Mouse (Mus musculus): ENCODE measurements around the gene Trpv2. TPM values are rescaled to one million over a fixed set of nuclear protein-coding genes. Genes with fewer than 3 reads are reported as not detected.
A peak's percentile ranks its signal among the peaks of the same experiment; 100 is the strongest.
"Not testable (repeated sequence)": the region's sequence is repeated elsewhere in the genome, so short reads cannot be mapped to it uniquely, and the experiment has no call there.

The Trpv2 gene
- polyA plus RNA-seq, 1 experiment from 2014 or later: 7.3 TPM

DNA sequence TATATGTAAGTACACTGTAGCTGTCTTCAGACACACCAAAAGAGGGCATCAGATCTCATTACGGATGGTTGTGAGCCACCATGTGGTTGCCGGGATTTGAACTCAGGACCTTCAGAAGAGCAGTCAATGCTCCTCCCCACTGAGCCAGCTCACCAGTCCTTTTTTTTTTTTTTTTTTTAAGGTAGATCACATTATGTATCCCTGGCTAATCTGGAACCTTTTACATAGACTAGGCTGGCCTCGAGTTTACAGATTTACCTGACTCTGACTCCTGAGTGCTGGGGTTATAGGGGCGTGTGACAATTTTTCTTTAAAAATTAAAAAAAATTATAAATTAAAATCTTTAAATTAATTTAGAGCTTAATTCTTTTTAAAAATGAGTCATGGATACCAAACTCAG is 75.5 kb downstream of the Trpv2 start:
- WGBS: 93% methylated on average over 4 of the region's 4 CpGs
- Histone ChIP-seq H3K36me3 (replicated peaks) (peaks cover 10% of the 10 kb centered on the region), H3K4me1 (peaks cover 43% of the 10 kb centered on the region), H3K4me2 (peak overlapping the region; percentile 99)
- H3K27me3 ChIP-seq; H3K4me3 ChIP-seq (replicated peaks); ATAC-seq (ENCODE audit: low FRiP score); H3K27ac ChIP-seq; H3K9ac ChIP-seq; H3K9me3 ChIP-seq: not testable (repeated sequence)

Other genes starting within 250 kb of the Trpv2 start
- 10.2 and 10.8 TPM in 2 replicates for gene Pigl, start 116.0 kb upstream of the Trpv2 start, polyA plus RNA-seq (2016; fragmentation: Nextera tagmentation; extraction: Ambion mirVana)
- gene Ncor1, start 115.9 kb upstream of the Trpv2 start, polyA plus RNA-seq (2016; fragmentation: Nextera tagmentation; extraction: Ambion mirVana): 202 and 222 TPM in 2 replicates
- gene Cenpv, start 35.2 kb upstream of the Trpv2 start, polyA plus RNA-seq (2016; fragmentation: Nextera tagmentation; extraction: Ambion mirVana): 85.7 and 90.0 TPM in 2 replicates
- gene Ubb, start 23.3 kb upstream of the Trpv2 start, polyA plus RNA-seq (2016; fragmentation: Nextera tagmentation; extraction: Ambion mirVana): 3,704 and 3,828 TPM in 2 replicates
- gene Lrrc75a, start 74.0 kb downstream of the Trpv2 start, polyA plus RNA-seq (2016; fragmentation: Nextera tagmentation; extraction: Ambion mirVana): 12.6 and 15.1 TPM in 2 replicates
- gene Mmgt2, start 74.2 kb downstream of the Trpv2 start, polyA plus RNA-seq (2016; fragmentation: Nextera tagmentation; extraction: Ambion mirVana): 36.8 and 38.1 TPM in 2 replicates
- 20.5 and 21.1 TPM in 2 replicates for gene Zfp287, start 157.4 kb downstream of the Trpv2 start, polyA plus RNA-seq (2016; fragmentation: Nextera tagmentation; extraction: Ambion mirVana)
- not detected in 2 replicates for gene Gm10428, start 178.6 kb downstream of the Trpv2 start, polyA plus RNA-seq (2016; fragmentation: Nextera tagmentation; extraction: Ambion mirVana)
- gene Zfp286, start 215.0 kb downstream of the Trpv2 start, polyA plus RNA-seq (2016; fragmentation: Nextera tagmentation; extraction: Ambion mirVana): 31.9 and 33.6 TPM in 2 replicates
- 4.4 and 5.3 TPM in 2 replicates for gene Trim16, start 245.7 kb downstream of the Trpv2 start, polyA plus RNA-seq (2016; fragmentation: Nextera tagmentation; extraction: Ambion mirVana)